Mouse (Mus musculus) liver, adult (tissue): ENCODE results near the gene Rbfox3.

Source experiments
- GATA4 ChIP-seq: IDR thresholded peaks from 2 replicates; pipeline ENCODE4 v1.6.1; 2014; ENCODE audit warnings: mild to moderate bottlenecking, low read length; ENCODE audit not compliant: insufficient replicate concordance

The Rbfox3 gene

DNA sequence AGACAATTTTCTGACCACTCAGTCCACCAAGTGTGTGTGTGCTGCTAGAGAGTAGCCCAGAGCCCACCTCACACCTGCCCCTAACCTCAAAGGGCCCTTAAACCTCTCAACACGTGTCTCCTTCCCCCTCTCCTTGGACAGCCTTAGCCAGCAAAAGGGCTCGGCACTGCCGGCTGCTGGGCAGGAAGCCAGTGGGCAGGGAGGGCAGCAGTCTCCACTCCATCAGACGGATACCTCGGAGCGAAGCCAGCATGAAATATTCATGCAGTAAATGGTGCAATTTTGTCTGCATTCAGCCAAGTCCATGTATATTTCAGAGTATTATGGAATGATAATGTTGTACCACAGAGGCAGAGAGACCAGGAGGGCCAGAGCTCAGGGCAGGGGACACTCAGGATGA lies 366.8 kb downstream of the Rbfox3 start:
- TF ChIP-seq GATA4, result no peak

DNA sequence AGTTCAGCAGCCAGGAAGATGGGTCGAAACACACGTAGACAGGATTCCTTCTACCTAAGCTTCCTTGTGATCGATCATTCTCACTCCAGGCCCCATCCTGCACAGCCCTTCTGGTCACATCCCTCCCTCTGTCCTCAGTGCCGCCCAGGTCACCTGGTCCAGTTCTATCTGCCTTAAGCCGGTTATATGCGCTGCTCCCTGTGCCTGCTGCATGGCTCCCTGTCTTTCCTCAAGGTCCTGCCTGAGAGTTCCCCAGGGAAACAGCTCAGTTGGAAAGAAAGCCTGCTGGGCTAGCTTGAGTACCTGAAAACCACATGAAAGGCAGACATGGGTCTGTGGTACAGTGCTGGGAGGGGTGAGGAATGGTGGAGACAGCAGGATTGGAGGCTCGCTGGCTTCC lies 368.5 kb downstream of the Rbfox3 start:
- no peak for TF ChIP-seq GATA4

DNA sequence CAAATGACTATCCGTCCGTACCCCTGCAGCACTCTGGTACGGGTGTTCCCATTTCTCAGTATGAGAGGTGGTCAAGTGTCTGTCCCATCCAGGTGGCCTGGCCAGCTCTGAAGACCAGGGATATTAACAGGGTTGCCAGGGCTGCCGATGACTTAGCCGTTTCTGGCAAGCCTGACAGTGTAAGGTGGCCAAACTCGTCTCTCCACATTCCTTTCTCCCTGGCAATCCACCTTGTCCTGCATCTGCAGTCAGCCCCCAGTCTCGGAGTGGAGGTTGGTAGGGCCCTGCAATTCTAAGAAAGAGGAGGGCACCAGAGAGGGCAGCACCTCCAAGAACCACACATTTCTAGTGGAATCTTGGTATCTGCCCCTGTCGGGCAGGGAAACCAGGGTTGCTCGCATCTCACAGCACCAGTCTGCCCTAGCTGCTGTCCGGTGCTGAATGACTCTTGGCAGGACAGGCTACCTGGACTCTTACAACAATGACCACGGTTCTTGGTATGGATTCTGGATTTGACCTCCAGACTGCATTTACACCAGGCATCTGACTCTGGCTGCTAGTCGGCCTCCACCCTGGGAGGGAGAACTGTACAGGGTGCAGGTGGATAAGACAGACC lies 370.9 kb downstream of the Rbfox3 start:
- no peak for TF ChIP-seq GATA4

DNA sequence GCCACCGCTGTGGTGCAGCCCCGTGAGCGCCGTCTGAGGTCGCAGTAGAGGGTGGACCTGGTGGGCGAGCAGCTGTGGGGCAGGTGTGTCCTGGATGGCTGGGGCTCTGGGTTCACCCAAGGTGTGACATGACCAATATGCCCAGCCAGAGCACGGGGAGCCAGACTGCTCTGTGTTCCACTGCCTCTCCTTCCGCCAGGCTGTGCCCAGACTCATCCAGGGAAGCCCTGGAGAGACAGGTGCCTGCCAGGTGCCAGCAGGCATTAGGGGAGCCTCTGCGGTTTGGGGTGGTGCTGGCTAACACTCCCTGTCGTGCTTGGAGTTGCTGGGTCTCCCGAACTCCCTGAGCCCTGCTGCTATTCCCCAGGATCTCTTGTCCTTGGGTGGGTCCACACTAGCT lies 373.4 kb downstream of the Rbfox3 start:
- no peak for TF ChIP-seq GATA4

DNA sequence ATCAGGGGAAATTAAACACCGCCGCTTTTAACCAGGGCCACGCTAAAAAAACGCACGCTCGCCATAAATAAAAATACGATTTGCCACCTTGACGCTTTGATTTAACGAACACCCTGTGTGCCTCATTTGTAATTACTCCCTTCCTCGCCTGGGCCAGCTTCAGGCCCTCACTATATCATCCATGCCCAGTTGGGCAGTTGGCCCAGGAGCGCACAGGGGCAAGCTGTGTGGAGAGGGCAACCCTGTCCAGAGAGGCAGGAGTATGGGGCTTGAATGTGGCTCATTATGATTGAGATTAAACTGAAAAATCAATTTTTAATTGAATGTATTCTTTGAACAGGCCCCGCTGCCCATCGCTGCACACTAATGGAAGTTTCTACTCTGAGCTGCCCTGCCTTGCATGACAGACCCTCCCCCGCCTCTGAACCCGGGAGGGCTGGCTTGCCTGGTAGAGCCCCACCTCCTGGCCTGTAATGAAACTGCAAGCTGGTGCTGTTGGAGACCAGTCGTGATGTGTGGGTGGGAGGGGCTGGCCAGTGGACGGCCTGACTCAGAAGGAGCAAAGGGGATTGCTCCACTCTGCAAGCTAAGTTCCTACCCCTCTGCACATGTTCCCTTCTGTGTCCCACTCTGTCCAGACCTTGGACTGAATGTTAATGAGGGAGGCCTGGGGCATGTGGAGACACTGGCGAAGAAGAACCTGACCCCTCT lies 376.9 kb downstream of the Rbfox3 start:
- TF ChIP-seq GATA4, result no peak

DNA sequence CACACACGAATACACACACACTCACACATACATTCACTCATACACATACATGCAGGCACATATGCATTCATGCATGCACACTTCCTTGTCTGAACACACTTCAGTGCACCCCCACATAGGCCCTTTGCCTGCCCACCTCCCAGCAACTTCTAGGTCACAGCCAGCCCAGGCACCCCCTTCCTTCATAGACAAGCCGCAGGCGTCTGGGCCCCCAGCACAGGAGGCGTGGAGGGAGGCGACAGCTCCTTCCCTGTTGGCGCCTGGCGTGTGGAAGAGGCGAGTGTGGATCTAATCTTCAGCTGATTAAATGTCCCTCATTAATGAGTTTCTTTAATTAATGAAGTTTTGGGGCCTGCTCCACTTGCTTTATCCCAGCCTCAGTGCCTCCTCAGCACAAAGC lies 381.1 kb downstream of the Rbfox3 start:
- TF ChIP-seq GATA4, result no peak

DNA sequence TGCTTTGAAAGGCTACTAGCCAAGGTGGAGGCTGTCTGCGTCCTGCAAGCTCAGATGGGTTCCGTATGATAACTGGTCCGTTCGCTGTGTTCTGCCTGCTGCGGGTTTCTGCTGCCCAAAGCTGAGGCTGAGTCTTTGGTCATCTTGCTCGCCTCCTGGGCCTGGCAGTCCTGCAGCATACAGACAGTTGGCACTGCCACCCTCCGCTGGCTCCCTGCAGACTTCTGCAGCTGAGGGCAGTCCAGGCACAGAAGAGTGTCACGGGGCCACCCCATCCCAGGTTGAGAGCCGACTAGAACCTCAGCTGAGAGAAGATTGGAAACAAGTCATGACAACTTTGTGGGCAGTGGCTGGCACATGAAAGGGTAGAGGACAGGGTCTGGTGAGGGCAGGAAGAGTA lies 382.6 kb downstream of the Rbfox3 start:
- TF ChIP-seq GATA4, result no peak

DNA sequence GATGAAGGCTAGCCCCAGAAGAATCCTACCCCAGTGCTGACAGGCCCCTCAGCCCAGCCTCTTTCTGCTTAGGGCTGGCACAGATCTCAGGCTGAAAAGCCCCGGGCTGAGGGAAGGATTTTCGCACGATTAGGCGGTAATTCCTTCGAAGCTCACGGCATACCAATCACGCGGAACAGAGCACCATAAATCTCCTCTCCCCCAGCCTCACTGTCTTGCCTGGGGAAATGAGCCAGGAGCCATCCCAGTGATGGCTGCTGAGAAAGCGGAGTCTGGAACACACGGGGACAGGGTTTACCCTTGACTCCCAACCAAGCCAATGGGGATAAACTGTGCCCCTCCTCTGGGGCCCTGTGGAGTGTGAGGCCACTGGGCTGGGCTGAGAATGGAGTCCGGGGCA lies 386.3 kb downstream of the Rbfox3 start:
- no peak for TF ChIP-seq GATA4

DNA sequence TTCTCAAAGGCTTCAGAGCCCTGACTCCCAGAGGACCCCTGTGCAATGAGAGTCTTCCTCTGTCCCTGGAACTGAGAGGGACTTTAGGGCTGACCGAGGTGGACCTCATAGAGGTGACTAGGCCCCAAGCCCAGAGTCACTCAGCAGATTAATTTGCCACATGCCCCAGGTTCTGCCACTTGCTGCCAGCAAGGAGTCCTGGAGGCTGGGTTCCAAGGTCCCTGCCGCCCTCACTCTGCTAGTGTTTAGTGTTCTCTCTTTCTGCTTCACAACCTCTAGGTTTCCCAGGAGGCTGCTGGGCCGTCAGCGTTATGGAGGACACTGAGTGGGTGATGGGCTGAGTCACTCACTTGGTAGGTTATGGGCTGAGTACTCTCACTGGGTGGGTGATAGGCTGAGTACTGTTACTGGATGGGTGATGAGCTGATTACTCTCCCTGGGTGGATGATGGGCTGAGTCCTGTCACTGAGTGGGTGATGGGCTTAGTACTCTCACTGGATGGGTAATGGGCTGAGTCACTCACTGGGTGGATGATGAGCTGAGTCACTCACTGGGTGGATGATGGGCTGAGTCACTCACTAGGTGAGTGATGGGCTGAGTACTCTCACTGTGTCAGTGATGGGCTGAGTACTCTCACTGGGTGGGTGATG lies 387.8 kb downstream of the Rbfox3 start:
- TF ChIP-seq GATA4, result no peak

DNA sequence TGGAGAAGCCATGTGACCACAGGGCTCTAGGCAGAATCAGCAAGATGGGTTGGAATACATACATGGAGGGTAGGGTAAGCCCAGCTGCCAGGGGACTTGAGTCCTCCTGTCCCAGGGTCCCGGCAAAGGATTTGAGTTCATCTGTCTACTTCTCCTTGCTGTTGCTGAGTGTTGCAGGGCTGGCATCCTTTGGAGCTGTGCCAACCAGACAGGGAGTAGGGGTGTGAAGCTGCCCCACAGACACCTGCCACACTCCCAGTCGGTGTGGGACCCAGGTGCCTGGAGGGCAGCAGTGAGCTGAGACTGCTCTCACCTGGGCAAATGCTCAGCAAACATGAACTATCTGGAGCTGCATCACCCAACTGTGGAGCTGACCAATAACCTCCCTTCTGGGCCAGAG lies 390.5 kb downstream of the Rbfox3 start:
- no peak for TF ChIP-seq GATA4

DNA sequence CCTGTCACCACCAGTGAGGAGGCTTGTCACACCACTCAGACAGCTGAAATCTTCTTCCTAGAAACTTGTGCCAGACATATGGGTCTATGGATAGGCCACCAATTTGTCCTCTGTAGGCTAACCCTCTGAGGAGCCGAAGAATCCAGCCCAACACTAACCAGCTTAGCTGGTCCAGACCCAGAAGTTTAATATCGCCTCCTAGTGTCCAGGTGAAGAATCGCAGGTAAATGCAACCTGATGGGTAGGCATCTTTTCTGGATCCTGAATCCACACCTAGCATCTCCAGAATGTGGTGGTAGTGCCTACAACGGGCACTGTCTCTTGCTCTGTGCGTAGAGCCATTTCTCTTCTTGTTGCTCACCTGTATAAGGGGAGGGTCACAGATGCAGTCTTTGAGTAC lies 391.1 kb downstream of the Rbfox3 start:
- TF ChIP-seq GATA4, result no peak

DNA sequence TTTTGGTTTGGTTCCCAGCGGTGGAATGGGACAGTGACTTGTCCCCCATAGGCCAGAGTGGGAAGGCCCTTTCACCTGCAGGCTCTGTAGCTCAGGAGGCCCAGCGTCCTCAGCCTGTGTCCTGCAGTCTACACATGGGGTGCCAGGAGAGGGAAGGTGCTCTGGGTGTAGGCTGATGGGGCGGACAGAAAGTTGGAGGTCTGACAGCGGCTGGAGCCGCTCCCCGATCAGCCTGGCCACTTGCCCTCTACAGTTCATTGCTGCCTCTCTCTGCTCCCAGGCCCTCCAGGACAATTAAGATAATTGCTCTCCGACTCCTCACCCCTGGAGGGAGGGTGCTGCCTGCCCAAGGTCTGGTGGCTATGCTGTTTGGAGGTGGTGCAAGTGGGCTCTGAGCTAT lies 392.7 kb downstream of the Rbfox3 start:
- TF ChIP-seq GATA4, result no peak

DNA sequence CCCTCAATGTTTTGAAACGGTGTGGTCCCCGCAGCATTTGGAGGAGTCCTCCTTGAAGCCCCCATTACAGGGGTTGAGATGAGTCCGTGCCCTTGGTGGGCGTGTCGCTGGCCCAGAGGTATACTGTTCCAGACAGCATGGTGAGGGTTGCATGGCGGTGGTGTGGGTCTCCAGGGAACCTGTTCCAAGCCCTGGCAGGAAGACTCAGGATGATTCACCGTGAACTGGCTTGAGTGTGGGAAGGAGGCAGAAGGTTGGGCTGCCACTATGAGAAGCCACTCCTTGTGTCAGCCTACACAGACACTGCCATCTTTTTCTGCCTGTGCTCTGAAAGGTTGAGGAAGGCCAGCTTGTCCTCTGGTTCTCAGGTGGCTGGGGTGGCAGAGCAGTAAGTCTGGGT lies 393.5 kb downstream of the Rbfox3 start:
- TF ChIP-seq GATA4, result no peak

DNA sequence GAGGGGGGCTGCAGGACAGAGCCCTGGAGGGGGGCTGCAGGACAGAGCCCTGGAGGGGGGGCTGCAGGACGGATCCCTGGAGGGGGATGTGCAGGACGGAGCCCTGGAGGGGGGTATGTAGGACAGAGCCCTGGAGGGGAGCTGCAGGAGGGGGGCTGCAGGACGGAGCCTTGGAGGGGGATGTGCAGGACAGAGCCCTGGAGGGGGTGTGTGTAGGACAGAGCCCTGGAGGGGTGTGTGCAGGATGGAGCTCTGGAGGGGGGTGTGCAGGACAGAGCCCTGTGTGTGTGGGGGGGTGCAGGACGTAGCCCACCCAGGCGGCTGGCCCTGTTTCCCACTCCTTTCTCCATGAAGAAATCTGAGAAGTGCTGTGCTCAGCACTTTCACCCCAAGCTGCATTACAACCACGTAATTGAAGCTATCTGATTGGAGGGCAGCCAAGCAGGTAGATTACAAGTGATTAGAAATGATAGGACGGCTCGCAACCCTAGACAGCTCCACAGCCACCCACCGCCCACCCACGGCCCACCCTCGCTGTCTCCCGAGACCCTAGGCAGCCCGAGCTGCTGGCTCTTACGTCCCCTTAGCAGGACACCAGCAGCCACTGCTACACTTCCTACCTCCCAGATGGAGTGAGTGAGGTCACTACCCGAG lies 399.0 kb downstream of the Rbfox3 start:
- no peak for TF ChIP-seq GATA4

DNA sequence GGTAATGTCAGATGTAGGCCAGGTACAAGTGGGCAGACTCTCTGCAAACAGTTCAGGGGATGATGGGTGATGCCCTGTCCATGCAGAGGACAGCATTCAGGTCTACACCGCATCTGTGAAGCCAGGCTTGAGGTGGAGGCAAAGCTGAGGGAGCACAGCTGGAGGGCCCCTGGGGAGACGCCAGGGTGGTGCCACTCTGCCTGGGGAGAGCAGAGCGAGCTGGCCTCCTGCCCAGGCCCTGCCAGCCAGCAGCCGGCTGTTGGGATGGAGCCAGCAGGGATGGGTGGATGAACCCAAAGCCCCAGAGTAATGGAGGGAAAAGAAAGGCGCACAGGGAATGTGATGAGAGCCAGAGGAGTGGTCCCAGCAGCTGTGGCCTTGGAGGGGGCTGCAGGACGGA lies 399.5 kb downstream of the Rbfox3 start:
- no peak for TF ChIP-seq GATA4

DNA sequence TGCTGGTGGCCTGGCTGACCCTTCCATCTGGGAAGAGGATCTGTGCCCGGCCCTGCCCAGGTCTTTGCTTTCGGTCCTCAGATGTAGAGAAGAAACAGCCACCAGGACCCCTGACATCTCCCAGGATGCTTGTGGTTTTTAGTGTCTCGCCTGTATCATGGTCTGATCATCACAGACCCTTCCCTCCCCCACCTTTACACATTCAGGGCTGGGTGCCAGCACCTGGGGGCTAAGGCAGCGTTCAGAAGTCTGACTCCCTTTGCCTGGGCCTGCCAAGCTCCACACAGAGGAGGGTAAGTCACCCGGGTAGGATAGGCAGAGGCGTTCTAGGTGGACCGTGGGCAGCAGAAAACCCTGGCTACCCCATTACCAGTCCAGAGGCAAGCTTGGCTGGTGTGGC lies 403.1 kb downstream of the Rbfox3 start:
- no peak for TF ChIP-seq GATA4
